Mouse (Mus musculus) bone marrow, adult 2 months (tissue): ENCODE results near the gene Yif1a.

Source experiments
- CTCF ChIP-seq: fragments of 200-500 bp; IDR thresholded peaks from 2 replicates; pipeline ENCODE4 v1.5.1; 2011; ENCODE audit warnings: low read length, control low read depth; ENCODE audit not compliant: control insufficient read depth, insufficient read depth
- POLR2A ChIP-seq: fragments of 200-500 bp; IDR thresholded peaks from 2 replicates; pipeline ENCODE4 v1.6.1; 2011; ENCODE audit warnings: low read depth, mild to moderate bottlenecking, control low read depth, low read length, borderline replicate concordance; ENCODE audit not compliant: control insufficient read depth

- peak; percentile 48 for TF ChIP-seq CTCF
- TF ChIP-seq POLR2A: no peak
These were observed 32.1 kb upstream of the Yif1a start for GRCm38 (mm10) chr19:5056251-5056650.
